Mouse (Mus musculus): ENCODE measurements around the gene Rufy4. TPM values are rescaled to one million over a fixed set of nuclear protein-coding genes. Genes with fewer than 3 reads are reported as not detected.

Gene Rufy4
- polyA plus RNA-seq, 1 experiment, result not detected

DNA sequence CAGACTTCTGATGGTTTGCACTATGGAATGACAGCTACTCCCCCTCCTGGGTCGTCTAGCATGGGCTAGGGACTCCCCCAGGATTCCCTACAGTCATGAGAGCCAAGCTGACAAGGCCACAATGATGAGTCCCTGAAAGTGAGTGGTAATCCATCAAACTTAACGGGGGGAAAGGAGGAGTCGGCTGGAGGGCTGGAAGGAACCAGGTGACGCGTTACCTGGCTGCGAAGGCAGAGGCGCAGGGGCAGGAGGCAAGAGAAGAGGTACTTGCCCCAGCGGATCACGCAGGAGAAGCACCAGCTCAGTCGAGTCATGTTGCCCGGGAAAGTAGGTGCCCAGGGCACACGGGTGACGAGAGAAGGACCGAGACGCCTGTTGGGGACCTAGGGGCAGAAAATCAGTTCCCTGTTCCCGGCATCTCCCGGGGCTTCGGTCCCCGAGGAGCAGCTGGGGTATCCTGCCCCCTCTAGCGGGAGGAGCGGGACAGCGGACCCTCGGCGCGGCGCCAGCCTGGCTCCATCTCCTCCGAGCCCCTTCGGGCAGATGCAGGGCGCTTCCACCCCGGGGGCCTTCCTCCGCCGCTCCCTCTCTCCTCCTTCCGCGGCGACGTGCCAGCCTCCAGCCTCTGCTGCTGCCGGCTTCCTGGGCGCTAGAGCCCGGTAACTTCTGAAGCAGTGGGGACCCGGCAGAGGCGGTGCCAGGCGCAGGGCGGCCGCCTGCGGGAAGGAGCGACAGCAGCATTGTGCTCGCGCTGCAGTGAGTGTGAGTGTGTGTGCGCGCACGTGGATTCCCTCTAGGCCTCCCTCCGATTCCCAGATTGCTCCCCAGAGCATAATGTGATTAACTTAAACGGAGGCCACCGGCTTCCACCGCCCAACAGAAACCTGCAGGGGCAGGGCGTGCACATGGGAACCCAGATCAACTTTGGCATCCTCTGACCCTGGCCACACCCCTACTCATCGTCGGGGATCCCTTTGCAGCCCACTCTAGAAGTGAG is 27.0 kb upstream of the Rufy4 start:
- no peak overlapping the region for H3K27ac ChIP-seq (ENCODE audit: insufficient read depth, low read depth, low read length)
- 2% methylated on average over 57 of the region's 58 CpGs for WGBS

DNA sequence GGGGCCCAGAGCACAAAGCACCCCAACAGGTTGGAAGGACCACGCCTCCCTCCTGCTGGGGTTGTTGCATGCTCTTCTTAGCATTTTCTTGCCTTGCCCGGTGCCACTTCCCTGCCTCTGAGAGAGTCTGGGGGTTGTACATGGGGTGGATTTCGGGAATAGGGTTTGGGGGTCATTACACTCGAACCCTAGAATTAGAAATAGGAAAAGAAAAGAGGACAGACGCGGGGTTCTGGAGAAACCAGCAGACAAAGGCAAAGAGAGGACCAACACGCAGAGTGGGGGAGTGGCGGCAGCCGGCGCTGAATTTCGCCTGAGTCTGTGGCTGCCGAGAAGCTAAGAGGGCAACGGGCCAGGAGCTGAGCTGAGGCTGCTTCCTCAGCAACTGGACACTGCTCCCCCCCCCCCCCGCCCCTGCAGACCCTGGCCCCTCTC is 26.3 kb upstream of the Rufy4 start:
- Histone ChIP-seq H3K4me3 (ENCODE audit: insufficient read depth, low read depth, low read length) (peak overlapping the region; percentile 44; the same call in 1 of the 2 replicates), H3K4me1 (ENCODE audit: control insufficient read depth, insufficient read depth, low read length) (peaks cover 30% of the 10 kb centered on the region), H3K27ac (ENCODE audit: insufficient read depth, low read depth, low read length) (no peak overlapping the region)
- TF ChIP-seq CTCF (IDR thresholded peaks at IDR 0.05; ENCODE audit: insufficient read depth, low read depth, low read length) (no peak), POLR2A (IDR thresholded peaks at IDR 0.05; ENCODE audit: insufficient read depth, low read depth, low read length) (no peak)
- 2% methylated on average over 13 of the region's 14 CpGs for WGBS

More for the DNA sequence above, 27.0 kb upstream of the Rufy4 start:
- peak overlapping the region; percentile 44 for H3K4me3 ChIP-seq (ENCODE audit: insufficient read depth, low read depth, low read length)
- H3K4me1 ChIP-seq (ENCODE audit: control insufficient read depth, insufficient read depth, low read length), result peaks cover 25% of the 10 kb centered on the region
- no peak for TF ChIP-seq POLR2A (IDR thresholded peaks at IDR 0.05; ENCODE audit: insufficient read depth, low read depth, low read length)

DNA sequence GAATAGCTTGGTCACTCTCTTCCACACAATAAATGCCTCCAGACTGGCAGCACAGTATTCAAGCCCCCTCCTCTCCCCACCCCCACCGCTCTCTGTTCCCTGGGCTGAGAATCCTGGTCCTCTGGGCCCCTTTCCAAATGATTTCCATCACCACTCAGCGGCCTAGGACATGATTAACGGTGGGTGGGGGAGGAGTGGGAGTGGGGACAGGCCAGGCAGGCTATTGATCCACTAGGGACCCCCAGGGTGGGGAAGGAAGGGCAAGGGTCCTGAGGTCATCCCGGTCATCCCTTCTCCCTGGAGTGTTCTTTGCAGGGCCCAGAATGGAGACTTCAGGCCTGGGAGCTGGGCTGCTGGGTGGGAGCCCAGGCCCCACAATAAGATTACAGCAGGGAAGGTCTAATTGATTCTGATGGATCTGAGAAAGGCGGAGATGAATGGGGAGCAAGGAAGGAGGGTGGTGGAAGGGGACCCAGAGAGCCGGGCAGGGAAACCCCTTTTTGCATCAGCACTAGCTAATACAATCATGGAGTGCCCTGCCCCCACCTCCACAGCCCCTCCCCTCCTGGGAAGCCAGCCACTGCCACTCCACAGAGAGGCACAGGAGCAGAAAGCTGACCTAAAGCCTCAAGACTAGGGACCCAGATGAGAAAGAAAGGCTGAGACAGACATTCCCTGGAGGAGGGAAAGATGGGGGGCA is 21.5 kb upstream of the Rufy4 start:
- Histone ChIP-seq H3K4me3 (ENCODE audit: insufficient read depth, low read depth, low read length) (no peak overlapping the region), H3K27ac (ENCODE audit: insufficient read depth, low read depth, low read length) (no peak overlapping the region), H3K4me1 (ENCODE audit: control insufficient read depth, insufficient read depth, low read length) (peaks cover 12% of the 10 kb centered on the region)
- TF ChIP-seq CTCF (IDR thresholded peaks at IDR 0.05; ENCODE audit: insufficient read depth, low read depth, low read length) (no peak), POLR2A (IDR thresholded peaks at IDR 0.05; ENCODE audit: insufficient read depth, low read depth, low read length) (no peak)
- 38% methylated on average over 6 of the region's 6 CpGs for WGBS

DNA sequence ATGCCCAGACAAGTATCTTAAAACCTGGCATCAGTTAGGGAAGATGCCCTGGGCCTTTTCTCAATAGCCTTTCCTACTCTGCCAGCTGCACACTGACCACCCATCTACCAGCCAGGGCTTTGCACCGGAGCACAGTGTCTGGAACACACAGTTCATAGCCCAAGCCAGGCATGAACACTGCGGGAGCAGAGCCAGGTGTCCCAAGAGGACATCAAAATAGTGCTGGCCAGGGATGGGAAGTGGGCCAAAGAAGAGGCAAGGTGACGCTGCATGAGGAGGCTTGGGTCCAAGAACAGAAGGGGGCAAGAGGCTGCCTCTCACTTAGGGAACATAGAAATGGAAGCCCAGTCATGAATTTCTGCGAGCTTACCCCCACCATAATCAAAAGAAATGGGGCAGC is 19.7 kb upstream of the Rufy4 start:
- H3K4me1 ChIP-seq (ENCODE audit: control insufficient read depth, insufficient read depth, low read length), result peaks cover 9% of the 10 kb centered on the region; the same call in 1 of the 2 replicates
- TF ChIP-seq POLR2A (IDR thresholded peaks at IDR 0.05; ENCODE audit: insufficient read depth, low read depth, low read length), result no peak
- no peak for TF ChIP-seq CTCF (IDR thresholded peaks at IDR 0.05; ENCODE audit: insufficient read depth, low read depth, low read length)
- no peak overlapping the region for H3K27ac ChIP-seq (ENCODE audit: insufficient read depth, low read depth, low read length)
- WGBS, result 64% methylated on average over 4 of the region's 4 CpGs
- H3K4me3 ChIP-seq (ENCODE audit: insufficient read depth, low read depth, low read length), result no peak overlapping the region

DNA sequence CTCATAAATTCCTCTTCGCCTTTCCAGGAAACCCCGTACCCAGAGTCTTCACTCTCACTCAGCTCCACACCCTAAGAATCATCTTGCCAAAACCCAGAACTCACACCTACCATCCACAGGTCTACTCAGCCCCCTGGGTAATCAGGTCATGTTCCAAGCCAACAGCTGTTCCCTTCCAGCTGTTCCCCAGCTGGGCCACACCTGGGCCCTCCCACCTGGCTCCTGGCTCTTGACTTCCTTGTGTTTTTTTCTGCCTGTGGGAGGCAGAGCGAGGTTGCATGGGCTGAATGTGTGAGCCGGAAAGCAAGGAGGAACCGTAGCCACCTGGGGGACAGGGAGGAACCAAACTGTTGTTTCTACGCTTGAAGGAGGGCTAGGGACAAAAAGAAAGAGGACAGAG is 19.1 kb upstream of the Rufy4 start:
- Histone ChIP-seq H3K4me3 (ENCODE audit: insufficient read depth, low read depth, low read length) (no peak overlapping the region), H3K27ac (ENCODE audit: insufficient read depth, low read depth, low read length) (no peak overlapping the region), H3K4me1 (ENCODE audit: control insufficient read depth, insufficient read depth, low read length) (peaks cover 12% of the 10 kb centered on the region; the same call in 1 of the 2 replicates)
- no peak for TF ChIP-seq CTCF (IDR thresholded peaks at IDR 0.05; ENCODE audit: insufficient read depth, low read depth, low read length)
- no peak for TF ChIP-seq POLR2A (IDR thresholded peaks at IDR 0.05; ENCODE audit: insufficient read depth, low read depth, low read length)
- WGBS, result 88% methylated on average over 6 of the region's 6 CpGs

DNA sequence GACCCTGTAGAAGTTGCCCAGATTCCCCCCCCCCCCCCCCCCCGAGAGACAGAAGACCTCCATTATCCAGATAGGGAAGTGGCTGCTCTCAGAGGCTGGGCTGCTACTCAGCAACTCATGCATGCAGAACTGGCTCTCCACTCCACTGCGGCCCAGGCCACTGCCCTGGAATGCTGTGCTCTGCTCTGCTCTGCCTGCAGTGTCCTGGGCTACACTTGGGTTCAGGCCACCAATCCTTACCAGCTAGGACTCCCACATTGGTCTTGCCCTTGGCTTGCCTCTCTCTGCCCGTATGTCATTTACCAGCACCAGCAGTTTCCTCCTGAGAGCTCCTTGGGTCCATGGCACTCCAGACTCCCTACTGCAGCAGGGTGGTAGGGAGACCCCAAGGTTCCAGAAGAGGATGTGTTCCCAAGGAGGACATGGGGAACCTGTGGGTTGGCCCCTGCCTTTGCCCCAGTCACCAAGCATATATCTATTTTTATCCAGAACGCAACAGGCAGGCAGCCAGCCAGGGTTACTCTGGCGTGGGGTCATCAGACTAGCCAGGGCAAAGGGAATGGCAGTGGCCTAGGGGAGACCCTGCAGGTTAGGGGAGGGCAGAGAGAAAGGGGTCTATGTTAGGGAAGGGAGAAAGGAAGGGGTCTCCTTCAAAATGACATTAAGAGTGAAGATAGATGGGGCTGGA is 17.3 kb upstream of the Rufy4 start:
- 82% methylated on average over 5 of the region's 5 CpGs for WGBS
- no peak overlapping the region for H3K27ac ChIP-seq (ENCODE audit: insufficient read depth, low read depth, low read length)
- TF ChIP-seq POLR2A (IDR thresholded peaks at IDR 0.05; ENCODE audit: insufficient read depth, low read depth, low read length) (no peak), CTCF (IDR thresholded peaks at IDR 0.05; ENCODE audit: insufficient read depth, low read depth, low read length) (no peak)

DNA sequence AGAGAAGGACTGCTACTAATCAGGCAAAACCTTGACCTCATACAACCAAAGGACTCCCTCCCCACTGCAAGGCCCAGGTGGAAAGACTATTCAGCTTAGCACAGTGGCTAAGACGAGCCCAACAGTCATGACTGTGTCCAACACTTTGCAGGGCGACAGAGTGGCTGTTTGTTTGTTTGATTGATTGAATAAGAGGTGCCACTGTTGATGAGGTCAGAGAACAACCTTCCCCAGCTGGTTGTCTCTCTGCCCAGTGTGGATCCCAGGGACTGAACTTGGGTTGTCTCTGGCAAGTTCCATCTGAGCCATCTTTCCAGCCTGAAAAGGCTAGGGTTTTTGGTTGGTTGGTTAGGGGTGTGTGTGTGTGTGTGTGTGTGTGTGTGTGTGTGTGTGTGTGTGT is 15.7 kb upstream of the Rufy4 start:
- Histone ChIP-seq H3K27ac (ENCODE audit: insufficient read depth, low read depth, low read length) (no peak overlapping the region), H3K4me1 (ENCODE audit: control insufficient read depth, insufficient read depth, low read length) (peaks cover 10% of the 10 kb centered on the region), H3K4me3 (ENCODE audit: insufficient read depth, low read depth, low read length) (no peak overlapping the region)
- TF ChIP-seq CTCF (IDR thresholded peaks at IDR 0.05; ENCODE audit: insufficient read depth, low read depth, low read length) (no peak), POLR2A (IDR thresholded peaks at IDR 0.05; ENCODE audit: insufficient read depth, low read depth, low read length) (no peak)
- WGBS, result 83% methylated on average over 2 of the region's 2 CpGs

More for the DNA sequence above, 17.3 kb upstream of the Rufy4 start:
- H3K4me1 ChIP-seq (ENCODE audit: control insufficient read depth, insufficient read depth, low read length), result peaks cover 15% of the 10 kb centered on the region
- H3K4me3 ChIP-seq (ENCODE audit: insufficient read depth, low read depth, low read length), result no peak overlapping the region

DNA sequence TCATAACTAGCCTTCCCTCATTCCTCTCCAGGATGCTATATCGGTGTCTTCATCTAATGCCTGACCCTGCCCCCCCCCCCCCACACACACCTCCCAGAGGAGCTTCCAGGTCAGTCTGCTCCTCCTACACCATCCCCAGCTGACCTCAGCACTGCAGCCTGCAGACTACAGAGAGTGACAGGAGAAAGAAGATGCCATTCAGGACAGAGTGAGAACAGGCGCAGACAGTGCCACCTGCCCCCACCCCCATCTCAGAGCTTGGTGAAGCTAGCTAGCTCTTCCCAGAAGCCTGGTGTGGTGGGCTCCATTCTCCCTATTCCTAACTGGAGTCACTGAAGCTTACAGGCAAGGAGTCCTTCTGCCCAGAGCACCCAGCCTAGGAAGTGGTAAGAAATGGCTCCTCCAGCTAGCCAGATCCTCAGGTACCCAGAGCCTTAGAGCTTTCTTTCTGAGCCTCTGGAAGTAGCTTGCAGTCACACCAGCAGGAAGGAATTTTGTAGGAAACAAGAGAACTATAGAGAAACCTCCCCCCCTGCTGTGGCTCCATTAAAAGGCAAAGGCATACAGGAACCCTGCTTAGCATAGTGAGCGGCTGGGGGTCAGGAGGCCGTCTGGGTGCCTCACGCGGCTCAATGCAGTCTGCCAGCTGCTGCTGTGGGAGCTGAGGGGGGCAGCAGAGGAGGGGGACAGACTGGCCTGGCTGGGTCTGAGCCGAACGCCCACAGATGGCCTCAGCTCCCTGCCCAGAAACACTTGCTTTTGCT is 14.2 kb upstream of the Rufy4 start:
- Histone ChIP-seq H3K4me1 (ENCODE audit: control insufficient read depth, insufficient read depth, low read length) (peaks cover 10% of the 10 kb centered on the region), H3K27ac (ENCODE audit: insufficient read depth, low read depth, low read length) (no peak overlapping the region), H3K4me3 (ENCODE audit: insufficient read depth, low read depth, low read length) (no peak overlapping the region)
- TF ChIP-seq POLR2A (IDR thresholded peaks at IDR 0.05; ENCODE audit: insufficient read depth, low read depth, low read length), result no peak
- no peak for TF ChIP-seq CTCF (IDR thresholded peaks at IDR 0.05; ENCODE audit: insufficient read depth, low read depth, low read length)
- 43% methylated on average over 8 of the region's 8 CpGs for WGBS

Data from olfactory bulb, adult 2 months (tissue).